Mouse (Mus musculus): ENCODE results near the gene Tff3.

- TF ChIP-seq CTCF (IDR thresholded peaks at IDR 0.05; ENCODE audit: control insufficient read depth, insufficient read depth, insufficient replicate concordance, low read depth, low read length) = no peak
- TF ChIP-seq POLR2A (IDR thresholded peaks at IDR 0.05; ENCODE audit: control insufficient read depth, low read depth, low read length) = no peak
Measured at GRCm38 (mm10) chr17:31088711-31089110, 40.7 kb downstream of the Tff3 start.
